In genomic region chr9:47601541-47601940, GRCm38 (mm10) we compare ENCODE assay signal across 27 mouse cellular contexts.
"Had no signal": no experiment of that assay in that cellular context is flagged by ENCODE, and none has a peak within 500 bp of the region (broad histone marks: within the 10 kb centered on the region; RNA-seq: fewer than 3 reads in every experiment).

No protein-coding gene starts in this region.

- H3K9me3 ChIP-seq: heart, embryonic 10.5 days; heart, embryonic 12.5 days; hindbrain, embryonic 10.5 days; hindbrain, embryonic 12.5 days; intestine, embryonic 15.5 days; limb, embryonic 10.5 days; limb, embryonic 12.5 days; liver, embryonic 12.5 days had no signal

- H3K4me1 ChIP-seq: intestine, embryonic 15.5 days; liver, embryonic 12.5 days had no signal

- H3K4me2 ChIP-seq: heart, embryonic 12.5 days; hindbrain, embryonic 12.5 days; hindbrain, embryonic 14.5 days; intestine, embryonic 15.5 days; limb, embryonic 12.5 days; liver, embryonic 12.5 days had no signal

- H3K27ac ChIP-seq: gastrocnemius, adult 2 months; heart, adult 2 months; heart, embryonic 10.5 days; hindbrain, embryonic 10.5 days; hindbrain, embryonic 12.5 days; hindbrain, embryonic 14.5 days; intestine, embryonic 15.5 days; layer of hippocampus, adult 2 months; left cerebral cortex, adult 2 months; limb, embryonic 10.5 days; limb, embryonic 12.5 days; liver, embryonic 12.5 days; liver, embryonic 14.5 days had no signal

- ATAC-seq: hindbrain, embryonic 16.5 days; inflammation-experienced regulatory T-cells, adult 6 months; intestine, embryonic 15.5 days; intestine, postnatal 0 days; liver, embryonic 12.5 days had no signal

- DNase-seq: gastrocnemius, adult 2 months; gastrocnemius, postnatal 10 days; gastrocnemius, postnatal 25 days; heart, adult 2 months; heart, postnatal 10 days; heart, postnatal 4 days; kidney, adult 18-20 months; kidney, adult 8-10 months; kidney, postnatal 10 days; kidney, postnatal 25 days; kidney, postnatal 4 days; liver had no signal

- H3K27me3 ChIP-seq: heart, embryonic 12.5 days; hindbrain, embryonic 12.5 days; intestine, embryonic 15.5 days; liver, embryonic 12.5 days had no signal

- H3K4me3 ChIP-seq: gastrocnemius, adult 2 months; heart, adult 2 months; heart, embryonic 10.5 days; heart, embryonic 12.5 days; hindbrain, embryonic 10.5 days; hindbrain, embryonic 12.5 days; intestine, embryonic 15.5 days; layer of hippocampus, adult 2 months; left cerebral cortex, adult 2 months; limb, embryonic 10.5 days; limb, embryonic 12.5 days; liver, embryonic 12.5 days had no signal

- H3K36me3 ChIP-seq: heart, embryonic 10.5 days; heart, embryonic 12.5 days; hindbrain, embryonic 12.5 days; intestine, embryonic 15.5 days; limb, embryonic 10.5 days; limb, embryonic 12.5 days; liver, embryonic 12.5 days had no signal

- H3K9ac ChIP-seq: heart, embryonic 12.5 days; hindbrain, embryonic 12.5 days; hindbrain, embryonic 14.5 days; intestine, embryonic 15.5 days; limb, embryonic 12.5 days; liver, embryonic 12.5 days; liver, embryonic 14.5 days had no signal
